Comparison of ENCODE assay signal across 7 mouse cellular contexts in genomic region chr2:170345410-170345793, GRCm38 (mm10).
A peak's percentile ranks its signal among the peaks of the same experiment; 100 is the strongest.
DNase-seq lines count a peak whose midpoint lies in the region; ATAC-seq and TF ChIP-seq lines count a peak whose summit lies in the region.

No protein-coding gene starts in this region.

- no peaks in the 10 kb centered on the region for H3K36me3 ChIP-seq in midbrain, embryonic 10.5 days
- no peaks in the 10 kb centered on the region for H3K36me3 ChIP-seq in midbrain, postnatal 0 days (ENCODE audit: insufficient read depth, low read length)
- no peaks in the 10 kb centered on the region for H3K36me3 ChIP-seq in megakaryocyte, embryonic 14.5 days (replicated peaks; ENCODE audit: low read length)
- H3K36me3 ChIP-seq in stomach, embryonic 16.5 days (ENCODE audit: control insufficient read depth, insufficient read depth, low read length): no peaks in the 10 kb centered on the region

- H3K4me2 ChIP-seq in midbrain, postnatal 0 days (ENCODE audit: low read depth, low read length, poor library complexity, severe bottlenecking): no peak overlapping the region
- H3K4me2 ChIP-seq in stomach, embryonic 16.5 days (ENCODE audit: low read depth, low read length): peak overlapping the region; percentile 40

- 4% methylated on average over 5 of the region's 5 CpGs for WGBS in midbrain, embryonic 10.5 days
- 27% methylated on average over 5 of the region's 5 CpGs for WGBS in midbrain, postnatal 0 days
- WGBS in stomach, embryonic 16.5 days: 22% methylated on average over 5 of the region's 5 CpGs

- ATAC-seq in midbrain, postnatal 0 days (ENCODE audit: low FRiP score): no peak
- no peak; the same call in 1 of the 2 replicates for ATAC-seq in stomach, embryonic 16.5 days (ENCODE audit: insufficient read depth, low FRiP score)

- peak overlapping the region; percentile 12; the same call in 1 of the 2 replicates for H3K4me3 ChIP-seq in midbrain, embryonic 10.5 days
- H3K4me3 ChIP-seq in midbrain, postnatal 0 days (ENCODE audit: low read depth, low read length): no peak overlapping the region
- peak overlapping the region; percentile 12 for H3K4me3 ChIP-seq in megakaryocyte, embryonic 14.5 days (replicated peaks)
- H3K4me3 ChIP-seq in stomach, embryonic 16.5 days (replicated peaks; ENCODE audit: low read length): peak overlapping the region; percentile 13; the same call in 1 of the 2 replicates

- peak; percentile 55 for DNase-seq in midbrain, embryonic 10.5 days (ENCODE audit: low spot score)
- DNase-seq in midbrain, postnatal 0 days (ENCODE audit: low spot score): no peak
- peak; percentile 73 for DNase-seq in embryo, embryonic 9.5 days (ENCODE audit: extremely low spot score)
- peak; percentile 34 for DNase-seq in kidney, adult 9 months
- DNase-seq in urinary bladder, postnatal 10 days (ENCODE audit: low spot score): no peak

- H3K27me3 ChIP-seq in midbrain, embryonic 10.5 days (ENCODE audit: low read depth, poor library complexity, severe bottlenecking): no peaks in the 10 kb centered on the region; the same call in 1 of the 2 replicates
- H3K27me3 ChIP-seq in midbrain, postnatal 0 days (ENCODE audit: insufficient read depth, low read length): no peaks in the 10 kb centered on the region
- H3K27me3 ChIP-seq in megakaryocyte, embryonic 14.5 days (replicated peaks): peaks cover 26% of the 10 kb centered on the region
- H3K27me3 ChIP-seq in stomach, embryonic 16.5 days (ENCODE audit: control insufficient read depth, insufficient read depth, low read length): no peaks in the 10 kb centered on the region

- no peak overlapping the region for H3K9ac ChIP-seq in midbrain, postnatal 0 days (replicated peaks; ENCODE audit: low read length, poor library complexity, severe bottlenecking)
- H3K9ac ChIP-seq in stomach, embryonic 16.5 days (ENCODE audit: low read length): peak overlapping the region; percentile 55

- peaks cover 45% of the 10 kb centered on the region for H3K4me1 ChIP-seq in midbrain, embryonic 10.5 days
- H3K4me1 ChIP-seq in midbrain, postnatal 0 days (ENCODE audit: insufficient read depth, low read length): no peaks in the 10 kb centered on the region
- peaks cover 20% of the 10 kb centered on the region for H3K4me1 ChIP-seq in megakaryocyte, embryonic 14.5 days
- H3K4me1 ChIP-seq in stomach, embryonic 16.5 days (ENCODE audit: control insufficient read depth, insufficient read depth, low read length): peaks cover 37% of the 10 kb centered on the region

- no peaks in the 10 kb centered on the region for H3K9me3 ChIP-seq in midbrain, embryonic 10.5 days (replicated peaks)
- H3K9me3 ChIP-seq in midbrain, postnatal 0 days (ENCODE audit: low read length): no peaks in the 10 kb centered on the region
- H3K9me3 ChIP-seq in megakaryocyte, embryonic 14.5 days: no peaks in the 10 kb centered on the region
- no peaks in the 10 kb centered on the region for H3K9me3 ChIP-seq in stomach, embryonic 16.5 days (replicated peaks; ENCODE audit: control insufficient read depth, low read length)

- no peak for TF ChIP-seq CTCF in midbrain, postnatal 0 days (IDR thresholded peaks at IDR 0.05)

- H3K27ac ChIP-seq in midbrain, embryonic 10.5 days (replicated peaks): peak overlapping the region; percentile 83
- no peak overlapping the region for H3K27ac ChIP-seq in midbrain, postnatal 0 days (ENCODE audit: low read depth, low read length)
- H3K27ac ChIP-seq in stomach, embryonic 16.5 days (ENCODE audit: low read length): peak overlapping the region; percentile 96

Comparison
In these comparisons a context has a peak if more than half of its experiments do, and no peak if none do; other contexts are left out.
1. DNase-seq: peak in midbrain, embryonic 10.5 days (single experiment), embryo, embryonic 9.5 days (single experiment) and kidney, adult 9 months (single experiment); none in midbrain, postnatal 0 days (single experiment) and urinary bladder, postnatal 10 days (single experiment).